Mouse (Mus musculus) forebrain, embryonic 15.5 days (tissue): Measurements from ENCODE around the gene Efna5. TPM values are rescaled to one million over a fixed set of nuclear protein-coding genes. Genes with fewer than 3 reads are reported as not detected.

ENCODE experiments used
- ATAC-seq: fragments of 200-750 bp; cut with Nextera tagmentation; replicated peaks from 2 replicates; pipeline ENCODE4 v1.8.0; 2017; ENCODE audit warnings: mild to moderate bottlenecking, moderate TSS enrichment, moderate library complexity
- H3K27ac ChIP-seq: fragments of 300-500 bp; sonication (generic); replicated peaks from 2 replicates; pipeline ENCODE4 v1.5.1; 2015; ENCODE audit warnings: mild to moderate bottlenecking, inconsistent platforms
- H3K27me3 ChIP-seq: fragments of 300-500 bp; sonication (generic); 2 replicates; pipeline ENCODE4 v1.6.1; 2015; ENCODE audit warnings: inconsistent platforms
- H3K36me3 ChIP-seq: fragments of 300-500 bp; sonication (generic); 2 replicates; pipeline ENCODE4 v1.6.1; 2015; ENCODE audit warnings: mild to moderate bottlenecking, inconsistent platforms
- H3K4me1 ChIP-seq: fragments of 300-500 bp; sonication (generic); 2 replicates; pipeline ENCODE4 v1.6.1; 2015; ENCODE audit warnings: inconsistent platforms
- H3K4me2 ChIP-seq: fragments of 300-500 bp; sonication (generic); replicated peaks from 2 replicates; pipeline ENCODE4 v1.6.1; 2015; ENCODE audit warnings: mild to moderate bottlenecking, inconsistent platforms
- H3K4me3 ChIP-seq: fragments of 300-500 bp; sonication (generic); 2 replicates; pipeline ENCODE4 v1.5.1; 2015; ENCODE audit warnings: mild to moderate bottlenecking, inconsistent platforms
- H3K9ac ChIP-seq: fragments of 300-500 bp; sonication (generic); replicated peaks from 2 replicates; pipeline ENCODE4 v1.6.1; 2015; ENCODE audit warnings: mild to moderate bottlenecking, inconsistent platforms
- H3K9me3 ChIP-seq: fragments of 300-500 bp; sonication (generic); 2 replicates; pipeline ENCODE4 v1.6.1; 2016; ENCODE audit warnings: inconsistent platforms
- WGBS: fragments of 180-500 bp; shearing (Covaris S2); methylation state at CpG from one replicate; pipeline ENCODE4 v1.1.7; 2015; ENCODE audit warnings: mixed read lengths; 5-methylcytosine and 5-hydroxymethylcytosine counted together
- polyA plus RNA-seq: library from polyadenylated mRNA; unstranded; fragments of >200 nt; fragmentation: Nextera tagmentation; extraction: Ambion mirVana; gene quantifications from 2 replicates; pipeline ENCODE4 v1.2.1, GENCODE M21; 2015

The Efna5 gene
- polyA plus RNA-seq, 1 experiment from 2014 or later, result 24.6 TPM

DNA sequence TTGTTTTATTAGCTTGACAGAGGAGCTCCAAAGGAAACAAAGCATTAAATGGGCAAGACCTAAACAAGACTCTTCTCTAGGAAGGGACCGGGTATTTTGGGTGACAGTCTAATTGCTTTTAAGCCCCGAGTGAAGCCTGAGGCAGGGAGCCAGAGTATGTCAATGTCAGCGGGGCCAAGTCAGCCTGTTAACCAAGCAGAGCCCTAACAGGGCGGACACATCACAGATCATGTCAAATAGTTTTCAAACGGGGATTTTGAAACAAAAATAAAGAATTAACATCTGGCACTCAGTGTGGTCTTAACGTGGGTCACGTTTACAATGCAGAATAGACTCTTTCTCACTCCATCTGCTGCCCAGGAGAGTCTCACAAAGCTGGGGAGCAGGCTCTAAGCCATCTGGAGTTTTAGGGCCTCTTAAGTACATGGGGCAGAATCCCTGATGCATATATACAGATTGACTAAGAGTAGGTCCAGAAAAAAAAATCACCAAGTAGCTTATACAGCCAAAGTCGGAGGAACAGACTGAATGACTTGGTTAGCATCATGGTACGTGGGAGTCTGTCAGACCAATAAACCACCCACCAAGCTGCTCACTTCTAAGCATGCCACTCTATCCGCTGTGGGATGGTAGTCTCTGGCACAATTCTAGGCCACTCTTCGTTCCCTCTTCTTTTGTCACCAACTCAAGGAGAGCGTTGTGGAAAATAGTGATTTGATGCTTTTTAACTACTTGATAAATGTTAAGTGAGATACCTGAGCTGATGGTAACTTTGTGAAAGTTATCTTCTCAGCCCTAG is 223.1 kb downstream of the Efna5 start:
- 20% methylated on average over 12 of the region's 12 CpGs for WGBS
- no peak overlapping the region for H3K4me3 ChIP-seq
- no peak overlapping the region for H3K27ac ChIP-seq
- H3K4me1 ChIP-seq, result peaks cover 52% of the 10 kb centered on the region
- no peaks in the 10 kb centered on the region for H3K27me3 ChIP-seq
- H3K9ac ChIP-seq, result no peak overlapping the region
- H3K4me2 ChIP-seq, result no peak overlapping the region
- H3K9me3 ChIP-seq, result no peaks in the 10 kb centered on the region
- ATAC-seq, result peak; percentile 47
- no peaks in the 10 kb centered on the region for H3K36me3 ChIP-seq

DNA sequence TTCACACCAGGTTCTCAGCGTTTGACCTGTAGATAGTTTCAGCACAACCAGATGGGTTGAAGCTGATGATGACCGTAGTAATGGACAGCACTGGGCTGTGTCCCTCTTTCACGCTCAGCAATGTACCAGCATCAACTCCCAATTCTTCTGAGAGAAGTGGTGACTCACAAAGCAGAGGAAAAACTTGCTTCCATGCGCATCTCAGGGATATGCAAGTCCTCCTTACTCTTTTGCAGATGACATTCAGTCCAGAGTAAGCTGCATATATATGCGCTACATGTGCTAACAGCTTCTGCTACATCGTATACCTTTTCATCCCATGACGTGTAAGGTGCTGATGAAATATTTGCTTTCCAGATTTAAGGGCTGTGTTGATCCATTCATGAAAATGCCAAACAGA is 224.1 kb downstream of the Efna5 start:
- H3K36me3 ChIP-seq, result no peaks in the 10 kb centered on the region
- H3K4me3 ChIP-seq, result no peak overlapping the region
- no peak overlapping the region for H3K4me2 ChIP-seq
- no peaks in the 10 kb centered on the region for H3K27me3 ChIP-seq
- no peak overlapping the region for H3K27ac ChIP-seq
- WGBS, result 83% methylated on average over 7 of the region's 7 CpGs
- H3K9ac ChIP-seq, result no peak overlapping the region
- no peaks in the 10 kb centered on the region for H3K9me3 ChIP-seq
- ATAC-seq, result no peak
- H3K4me1 ChIP-seq, result peaks cover 59% of the 10 kb centered on the region

DNA sequence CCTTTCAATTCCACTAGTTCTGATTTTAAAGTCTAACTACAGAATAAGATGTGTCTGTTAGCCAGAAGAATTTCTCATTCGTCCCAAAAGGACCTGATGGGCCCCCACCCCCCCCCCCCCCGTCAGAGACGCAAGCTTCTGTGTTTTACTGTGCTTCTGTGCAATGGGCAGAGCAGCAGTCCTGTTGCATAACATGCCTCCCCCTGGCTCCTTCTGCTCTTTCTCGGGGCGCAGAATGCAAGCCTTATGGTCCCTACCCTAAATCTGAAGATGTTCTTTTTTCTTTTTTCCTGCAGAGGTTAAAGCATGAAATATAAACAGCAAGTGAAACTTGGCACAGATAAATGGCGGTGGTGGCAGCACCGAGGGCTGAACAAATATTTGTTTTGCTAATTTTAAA is 224.5 kb downstream of the Efna5 start:
- no peaks in the 10 kb centered on the region for H3K36me3 ChIP-seq
- 69% methylated on average over 7 of the region's 7 CpGs for WGBS
- ATAC-seq, result no peak
- no peak overlapping the region for H3K4me3 ChIP-seq
- no peak overlapping the region for H3K9ac ChIP-seq
- no peak overlapping the region for H3K27ac ChIP-seq
- H3K9me3 ChIP-seq, result no peaks in the 10 kb centered on the region
- peaks cover 59% of the 10 kb centered on the region for H3K4me1 ChIP-seq
- no peaks in the 10 kb centered on the region for H3K27me3 ChIP-seq
- no peak overlapping the region for H3K4me2 ChIP-seq

DNA sequence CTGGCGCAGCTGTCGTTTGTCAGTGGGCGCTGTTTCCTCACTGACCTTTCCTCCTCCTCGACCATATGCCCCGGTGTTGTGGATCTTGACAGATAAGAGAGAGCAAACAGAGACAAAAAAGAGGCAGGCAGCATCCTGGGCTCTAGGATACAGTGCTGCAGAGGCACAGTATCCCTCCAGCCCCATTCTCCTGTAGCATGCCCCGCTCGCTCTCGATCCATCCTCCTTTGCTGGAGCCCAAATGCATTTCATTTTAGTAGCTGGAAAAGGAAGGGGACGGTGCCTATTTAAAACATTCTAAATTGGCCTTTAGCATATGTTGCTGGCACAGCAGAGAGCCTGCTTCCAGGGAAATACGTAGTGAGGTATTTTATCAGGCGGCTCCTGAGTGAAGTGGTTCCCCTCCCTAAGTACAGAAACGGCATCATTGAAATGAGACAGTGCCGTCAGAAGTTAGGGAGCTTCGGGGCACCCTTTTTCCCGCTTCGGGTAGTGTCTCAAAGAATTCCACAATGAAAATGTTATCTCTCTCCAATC is 225.2 kb downstream of the Efna5 start:
- no peak for ATAC-seq
- Histone ChIP-seq H3K4me3 (no peak overlapping the region), H3K36me3 (no peaks in the 10 kb centered on the region), H3K9ac (no peak overlapping the region), H3K9me3 (no peaks in the 10 kb centered on the region), H3K27ac (no peak overlapping the region), H3K4me1 (peaks cover 57% of the 10 kb centered on the region), H3K27me3 (no peaks in the 10 kb centered on the region), H3K4me2 (no peak overlapping the region)
- 68% methylated on average over 16 of the region's 16 CpGs for WGBS

DNA sequence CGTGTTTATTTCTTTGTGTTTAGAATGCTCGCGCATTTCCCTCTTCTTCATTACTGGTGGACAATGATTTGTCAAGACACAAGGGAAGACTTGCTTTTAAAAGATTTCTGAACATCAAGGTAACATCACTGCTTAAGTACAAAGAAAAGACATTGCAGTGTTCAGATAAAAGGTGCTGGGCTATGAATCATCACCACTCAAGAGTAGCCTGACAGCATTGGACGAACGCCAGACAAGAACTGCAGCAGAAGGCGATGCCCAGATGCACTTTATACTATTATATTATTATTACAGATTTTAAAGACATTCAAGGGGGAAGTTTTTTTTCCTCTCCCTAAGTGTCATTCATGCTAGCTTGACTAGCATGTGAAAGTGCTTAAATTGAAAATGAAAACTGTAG is 228.7 kb downstream of the Efna5 start:
- no peak for ATAC-seq
- H3K4me2 ChIP-seq, result no peak overlapping the region
- no peak overlapping the region for H3K4me3 ChIP-seq
- H3K9me3 ChIP-seq, result no peaks in the 10 kb centered on the region
- WGBS, result 71% methylated on average over 6 of the region's 6 CpGs
- peaks cover 24% of the 10 kb centered on the region for H3K4me1 ChIP-seq
- no peak overlapping the region for H3K27ac ChIP-seq
- no peaks in the 10 kb centered on the region for H3K27me3 ChIP-seq
- H3K36me3 ChIP-seq, result no peaks in the 10 kb centered on the region
- H3K9ac ChIP-seq, result no peak overlapping the region

DNA sequence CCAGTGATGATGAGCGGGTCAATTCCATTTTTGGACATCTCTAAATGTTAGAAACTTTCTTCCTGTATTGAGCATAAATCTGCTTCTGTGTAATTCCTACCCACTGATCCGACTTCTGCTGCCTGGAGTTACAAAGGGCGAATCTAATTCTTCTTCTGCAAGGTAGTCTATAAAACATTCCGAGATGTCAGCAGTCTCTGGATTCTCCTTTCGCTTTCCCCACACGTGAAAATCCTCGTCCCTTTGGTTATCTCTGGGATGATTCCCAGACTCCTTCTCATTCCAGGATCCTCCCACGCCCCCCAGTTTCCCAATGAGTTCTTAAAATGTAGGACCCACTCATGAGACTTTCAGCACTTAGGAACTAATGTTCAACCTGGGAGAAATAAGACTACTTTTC is 229.4 kb downstream of the Efna5 start:
- Histone ChIP-seq H3K4me2 (no peak overlapping the region), H3K36me3 (no peaks in the 10 kb centered on the region), H3K4me3 (no peak overlapping the region), H3K9me3 (no peaks in the 10 kb centered on the region), H3K9ac (no peak overlapping the region), H3K4me1 (peaks cover 17% of the 10 kb centered on the region; the same call in 1 of the 2 replicates), H3K27me3 (no peaks in the 10 kb centered on the region), H3K27ac (no peak overlapping the region)
- WGBS, result 92% methylated on average over 8 of the region's 8 CpGs
- ATAC-seq, result no peak

DNA sequence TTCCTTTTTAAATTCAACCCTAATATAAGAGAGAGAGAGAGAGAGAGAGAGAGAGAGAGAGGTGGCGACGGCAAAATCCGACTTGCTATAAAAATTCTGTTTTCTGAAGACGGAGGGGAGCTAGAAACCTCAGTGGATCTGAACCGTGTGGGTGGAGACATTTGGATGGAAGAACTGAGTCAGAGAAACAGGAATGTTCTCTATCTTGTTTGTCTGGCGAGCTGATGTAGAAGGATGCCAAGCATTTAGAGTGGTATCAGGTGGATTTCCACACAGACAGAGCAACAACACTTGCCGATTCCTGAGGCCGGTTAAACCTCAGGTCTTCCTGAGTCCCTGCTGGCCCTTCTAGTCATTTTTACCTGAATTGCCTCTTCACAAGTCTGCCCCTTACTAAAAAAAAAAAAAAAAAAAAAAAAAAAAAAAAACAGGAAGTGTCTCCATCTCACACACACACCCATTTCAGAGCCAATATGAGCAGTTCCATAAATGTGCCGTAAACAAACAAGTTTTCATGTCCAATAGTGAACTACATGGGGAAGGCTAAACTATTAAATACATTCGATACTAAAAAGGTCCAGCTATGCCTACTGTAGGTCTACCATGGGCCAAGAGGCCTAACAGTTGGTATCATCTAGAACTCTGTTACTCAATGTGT is 231.7 kb downstream of the Efna5 start:
- Histone ChIP-seq H3K27me3 (no peaks in the 10 kb centered on the region), H3K9ac (no peak overlapping the region), H3K4me2 (no peak overlapping the region), H3K36me3 (no peaks in the 10 kb centered on the region), H3K4me1 (peaks cover 6% of the 10 kb centered on the region; the same call in 1 of the 2 replicates), H3K4me3 (no peak overlapping the region), H3K9me3 (no peaks in the 10 kb centered on the region), H3K27ac (no peak overlapping the region)
- no peak for ATAC-seq
- 94% methylated on average over 10 of the region's 10 CpGs for WGBS

DNA sequence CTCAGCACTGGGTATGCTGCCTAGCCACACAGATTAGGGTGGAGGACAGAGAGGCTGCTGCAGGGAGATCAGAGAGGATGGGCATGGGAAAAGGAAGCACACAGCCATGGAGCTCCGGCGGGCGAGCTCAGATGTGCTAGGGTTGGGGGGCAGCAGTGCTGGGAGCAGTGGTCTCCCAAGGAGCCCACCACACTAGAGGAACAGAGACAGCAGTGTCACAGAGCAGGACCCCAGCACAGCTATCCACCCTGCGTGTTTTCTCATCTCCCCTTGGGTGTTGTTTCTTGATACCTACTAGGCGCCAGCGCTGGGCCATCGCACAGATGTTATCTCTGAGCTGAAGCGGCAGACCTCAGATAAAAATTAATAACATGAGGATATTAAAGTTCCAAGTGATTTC is 234.3 kb downstream of the Efna5 start:
- Histone ChIP-seq H3K9me3 (no peaks in the 10 kb centered on the region), H3K4me3 (no peak overlapping the region), H3K36me3 (no peaks in the 10 kb centered on the region), H3K4me2 (no peak overlapping the region), H3K27ac (no peak overlapping the region), H3K9ac (no peak overlapping the region), H3K4me1 (no peaks in the 10 kb centered on the region), H3K27me3 (no peaks in the 10 kb centered on the region)
- ATAC-seq, result no peak
- WGBS, result 97% methylated on average over 8 of the region's 8 CpGs

DNA sequence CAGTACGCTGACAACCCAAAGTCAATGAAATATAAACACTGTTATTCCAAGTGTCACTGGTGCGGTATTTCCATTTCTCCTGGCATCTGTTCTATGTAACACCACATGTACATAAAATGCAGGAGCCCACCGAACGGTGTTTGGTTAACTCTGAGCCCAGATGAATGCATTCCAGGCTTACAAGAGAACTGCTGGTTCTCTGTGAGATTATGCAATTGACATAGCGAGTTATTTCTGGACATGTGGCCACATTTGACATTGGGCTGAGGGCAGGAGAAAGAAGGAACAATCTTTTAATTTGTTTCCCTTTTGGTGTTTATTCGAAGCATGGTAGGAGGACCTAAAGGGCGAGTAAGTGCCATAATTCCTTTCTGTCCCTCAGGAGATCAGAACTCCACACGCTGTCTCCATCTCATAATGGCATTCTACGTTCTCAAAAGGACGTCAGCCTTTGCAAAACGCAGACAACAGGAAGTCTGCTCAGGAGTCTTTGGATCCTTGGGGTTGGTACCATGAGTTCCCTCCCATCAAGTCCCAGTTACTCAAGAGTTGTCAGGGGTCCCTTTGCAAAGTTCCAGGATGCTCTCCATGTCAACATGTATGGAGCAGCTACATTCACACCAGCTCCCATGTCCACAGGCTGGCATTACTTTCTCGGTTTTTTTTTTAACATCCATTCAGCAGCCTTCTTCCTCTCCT is 238.5 kb downstream of the Efna5 start:
- no peak overlapping the region for H3K4me3 ChIP-seq
- no peaks in the 10 kb centered on the region for H3K27me3 ChIP-seq
- no peaks in the 10 kb centered on the region for H3K36me3 ChIP-seq
- H3K4me2 ChIP-seq, result no peak overlapping the region
- H3K4me1 ChIP-seq, result no peaks in the 10 kb centered on the region
- H3K27ac ChIP-seq, result no peak overlapping the region
- H3K9me3 ChIP-seq, result no peaks in the 10 kb centered on the region
- 66% methylated on average over 12 of the region's 12 CpGs for WGBS
- no peak overlapping the region for H3K9ac ChIP-seq
- 0 out of 2 replicates have a peak, but pooled peaks have one; percentile 29 for ATAC-seq

DNA sequence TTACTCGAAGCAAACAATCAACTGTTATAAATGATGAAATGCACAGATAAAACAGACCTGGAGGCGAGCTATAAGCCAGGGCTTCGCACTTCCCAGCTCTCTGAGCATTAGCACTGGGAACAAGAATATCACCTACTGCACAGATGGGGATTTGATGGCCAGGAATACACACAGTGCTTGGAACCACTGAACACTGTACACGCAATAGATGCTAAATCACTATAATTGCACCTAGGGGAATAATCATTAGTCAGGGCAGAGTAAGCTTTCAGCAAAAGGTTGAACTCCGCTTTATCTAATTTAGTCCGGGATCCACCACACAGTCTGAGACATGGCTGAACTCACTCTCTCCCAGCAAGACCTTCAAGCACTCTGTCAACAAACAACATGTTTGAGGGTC is 240.5 kb downstream of the Efna5 start:
- ATAC-seq, result no peak
- Histone ChIP-seq H3K9ac (no peak overlapping the region), H3K9me3 (no peaks in the 10 kb centered on the region), H3K36me3 (no peaks in the 10 kb centered on the region), H3K4me2 (no peak overlapping the region), H3K4me3 (no peak overlapping the region), H3K4me1 (no peaks in the 10 kb centered on the region), H3K27ac (no peak overlapping the region), H3K27me3 (no peaks in the 10 kb centered on the region)
- WGBS, result 88% methylated on average over 6 of the region's 6 CpGs

DNA sequence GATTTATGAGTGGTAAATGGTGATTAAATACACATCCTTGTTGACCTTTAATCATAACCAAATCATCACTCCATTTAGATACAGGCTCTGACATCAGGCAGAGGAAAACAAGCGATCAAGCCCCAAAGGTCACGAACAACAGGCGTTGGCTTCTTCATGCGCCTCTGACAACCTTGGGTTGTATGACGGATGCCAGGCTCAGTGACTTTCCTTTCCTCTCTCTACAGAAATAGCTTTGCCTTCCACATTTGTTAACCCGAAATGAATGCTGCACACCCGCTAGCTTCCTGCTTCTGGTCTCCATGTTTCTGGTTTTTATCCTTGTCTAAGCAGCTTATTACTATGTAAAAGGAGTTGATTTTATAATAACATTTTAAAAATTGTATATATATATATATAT is 244.2 kb downstream of the Efna5 start:
- ATAC-seq, result no peak

DNA sequence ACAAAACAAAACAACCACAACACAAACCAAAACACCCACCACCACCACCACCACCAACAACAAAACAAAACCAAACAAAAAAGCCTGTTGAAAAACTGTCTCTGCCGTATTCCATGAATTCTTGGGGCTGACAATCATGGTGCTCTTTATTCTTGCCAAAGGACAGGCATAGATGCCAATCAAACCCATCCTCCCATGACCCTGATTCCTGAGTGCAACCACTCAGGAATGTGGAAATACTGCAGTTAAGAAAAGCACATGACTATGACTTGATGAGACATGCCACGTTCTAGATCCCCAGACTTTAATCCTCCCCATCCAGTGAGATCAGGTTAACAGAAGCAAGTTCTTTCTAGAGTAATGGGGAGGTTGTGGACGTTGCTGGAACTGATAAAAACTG is 246.2 kb downstream of the Efna5 start:
- no peaks in the 10 kb centered on the region for H3K27me3 ChIP-seq

More for the DNA sequence above, 244.2 kb downstream of the Efna5 start:
- Histone ChIP-seq H3K4me3 (no peak overlapping the region), H3K27me3 (no peaks in the 10 kb centered on the region), H3K4me2 (no peak overlapping the region), H3K4me1 (no peaks in the 10 kb centered on the region), H3K36me3 (no peaks in the 10 kb centered on the region), H3K9me3 (no peaks in the 10 kb centered on the region), H3K9ac (no peak overlapping the region), H3K27ac (no peak overlapping the region)
- WGBS, result 97% methylated on average over 7 of the region's 7 CpGs

More for the DNA sequence above, 246.2 kb downstream of the Efna5 start:
- Histone ChIP-seq H3K9ac (no peak overlapping the region), H3K27ac (no peak overlapping the region), H3K4me2 (no peak overlapping the region), H3K36me3 (no peaks in the 10 kb centered on the region), H3K4me1 (no peaks in the 10 kb centered on the region), H3K9me3 (no peaks in the 10 kb centered on the region), H3K4me3 (no peak overlapping the region)
- ATAC-seq, result no peak
- 57% methylated on average over 3 of the region's 3 CpGs for WGBS
